Comparison of ENCODE assay signal across 14 mouse cellular contexts in genomic region chr15:98664042-98664907, GRCm38 (mm10). TPM values are rescaled to one million over a fixed set of nuclear protein-coding genes. Genes with fewer than 3 reads are reported as not detected.
A peak's percentile ranks its signal among the peaks of the same experiment; 100 is the strongest.
DNase-seq lines count a peak whose midpoint lies in the region; ATAC-seq and TF ChIP-seq lines count a peak whose summit lies in the region.
"Had no signal": no experiment of that assay in that cellular context is flagged by ENCODE, and none has a peak within 500 bp of the region (broad histone marks: within the 10 kb centered on the region; RNA-seq: fewer than 3 reads in every experiment).

No protein-coding gene starts in this region.

- no peak overlapping the region for H3K27ac ChIP-seq in gastrocnemius, adult 2 months
- no peak overlapping the region for H3K27ac ChIP-seq in liver, postnatal 0 days (ENCODE audit: low read depth)
- H3K27ac ChIP-seq: heart, embryonic 13.5 days; limb, embryonic 12.5 days had no signal

- intact Hi-C loops in gastrocnemius, adult 2 months (cut with DNase I): loop anchor here (1.0 to 5.0 kb wide), 2 partner anchors 36 to 138 kb away; no protein-coding TSS in a partner anchor

- no peak for ATAC-seq in liver, postnatal 0 days
- 0 out of 2 replicates have a peak, but pooled peaks have one; percentile 27 for ATAC-seq in megakaryocyte progenitor cell, adult 5-6 weeks (replicated peaks; ENCODE audit: poor library complexity)

- DNase-seq in gastrocnemius, adult 2 months: no peak
- DNase-seq in gastrocnemius, adult 18-20 months (ENCODE audit: low spot score): no peak
- DNase-seq in liver, postnatal 0 days: no peak
- no peak for DNase-seq in liver
- DNase-seq in Muller cell, postnatal 12 days (ENCODE audit: inconsistent ontology term): peak; percentile 44
- DNase-seq in frontal cortex, postnatal 14 days (ENCODE audit: low spot score in 2 of 2): no peak
- no peak for DNase-seq in thymus, postnatal 10 days (ENCODE audit: low spot score in 2 of 2)
- DNase-seq: kidney, adult 18-20 months; right cerebral cortex, postnatal 4 days; thymus, adult 2 months had no signal

- H3K36me3 ChIP-seq in liver, postnatal 0 days (replicated peaks; ENCODE audit: insufficient read depth, low read length): no peaks in the 10 kb centered on the region

- 0 out of 2 replicates have a peak, but pooled peaks cover 5% of the 10 kb centered on the region for H3K4me1 ChIP-seq in liver, postnatal 0 days (ENCODE audit: insufficient read depth)

- no peak for TF ChIP-seq EP300 in liver, postnatal 0 days (IDR thresholded peaks at IDR 0.05; ENCODE audit: low read depth)

- no peaks in the 10 kb centered on the region for H3K27me3 ChIP-seq in liver, postnatal 0 days (ENCODE audit: insufficient read depth, low read length)
- H3K27me3 ChIP-seq: heart, embryonic 13.5 days; limb, embryonic 12.5 days had no signal

- no peaks in the 10 kb centered on the region for H3K9me3 ChIP-seq in liver, postnatal 0 days (ENCODE audit: low read length)
- H3K9me3 ChIP-seq: heart, embryonic 13.5 days; limb, embryonic 12.5 days had no signal

- WGBS in liver, postnatal 0 days (ENCODE audit: insufficient replicate concordance): 67% methylated on average over 11 of the region's 11 CpGs

- TF ChIP-seq CTCF in gastrocnemius, adult 2 months (IDR thresholded peaks at IDR 0.05): peak; percentile 73
- peak; percentile 59 for TF ChIP-seq CTCF in liver, postnatal 0 days (IDR thresholded peaks at IDR 0.05; ENCODE audit: low read depth)

- no peak overlapping the region for H3K4me2 ChIP-seq in liver, postnatal 0 days (ENCODE audit: low read depth, low read length)

- H3K4me3 ChIP-seq in gastrocnemius, adult 2 months: no peak overlapping the region
- no peak overlapping the region for H3K4me3 ChIP-seq in liver, postnatal 0 days (ENCODE audit: low read depth, low read length)
- H3K4me3 ChIP-seq: heart, embryonic 13.5 days; limb, embryonic 12.5 days had no signal

- no peak overlapping the region for H3K9ac ChIP-seq in liver, postnatal 0 days (replicated peaks)
- H3K9ac ChIP-seq: heart, embryonic 13.5 days; limb, embryonic 12.5 days had no signal

RNA-seq across cellular contexts. Expression of gene Ddx23, which starts 1.6 kb away (rescaled TPM):
- total RNA-seq in gastrocnemius, adult 2 months (2021): 10 to 100 TPM; 66.3 to 67.4 TPM
- 10 to 100 TPM; 65.7 to 83.1 TPM for total RNA-seq in gastrocnemius, adult 18-20 months (2021)
- polyA plus RNA-seq in liver, postnatal 0 days (2015; fragmentation: Nextera tagmentation; extraction: Ambion mirVana): 4.7 and 9.2 TPM in 2 replicates
- total RNA-seq in megakaryocyte progenitor cell, adult 5-6 weeks (2015): 22.1 and 25.0 TPM in 2 replicates
- total RNA-seq in megakaryocyte progenitor cell, adult 5-6 weeks (2017): 88.0 and 121 TPM in 2 replicates

RNA-seq across cellular contexts. Expression of gene Rnd1, which starts 13.0 kb away (rescaled TPM):
- 1 to 10 TPM; 1.2 to 1.5 TPM for total RNA-seq in gastrocnemius, adult 2 months (2021)
- total RNA-seq in gastrocnemius, adult 18-20 months (2021): 1 to 10 TPM; 2.8 to 3.2 TPM
- 0.94 and 1.2 TPM in 2 replicates for polyA plus RNA-seq in liver, postnatal 0 days (2015; fragmentation: Nextera tagmentation; extraction: Ambion mirVana)
- total RNA-seq in megakaryocyte progenitor cell, adult 5-6 weeks (2015): 1.1 and 1.7 TPM in 2 replicates
- total RNA-seq in megakaryocyte progenitor cell, adult 5-6 weeks (2017): 3.3 and 3.5 TPM in 2 replicates
- polyA plus RNA-seq: erythroblast, embryonic 14.5 days had no signal

RNA-seq across cellular contexts. Expression of gene Cacnb3, which starts 33.6 kb away (rescaled TPM):
- 1 to 10 TPM; 1.8 to 2.2 TPM for total RNA-seq in gastrocnemius, adult 2 months (2021)
- under 1 TPM; 0.64 to 0.85 TPM for total RNA-seq in gastrocnemius, adult 18-20 months (2021)
- 0.38 and 0.58 TPM in 2 replicates for polyA plus RNA-seq in liver, postnatal 0 days (2015; fragmentation: Nextera tagmentation; extraction: Ambion mirVana)
- total RNA-seq in megakaryocyte progenitor cell, adult 5-6 weeks (2015): not detected in 2 replicates
- total RNA-seq in megakaryocyte progenitor cell, adult 5-6 weeks (2017): not detected in 2 replicates
- polyA plus RNA-seq: erythroblast, embryonic 14.5 days had no signal

RNA-seq across cellular contexts. Expression of gene Ccdc65, which starts 43.7 kb away (rescaled TPM):
- not detected for total RNA-seq in gastrocnemius, adult 2 months (2021)
- total RNA-seq in gastrocnemius, adult 18-20 months (2021): not detected
- polyA plus RNA-seq in liver, postnatal 0 days (2015; fragmentation: Nextera tagmentation; extraction: Ambion mirVana): not detected in 2 replicates
- total RNA-seq in megakaryocyte progenitor cell, adult 5-6 weeks (2015): not detected in 2 replicates
- total RNA-seq in megakaryocyte progenitor cell, adult 5-6 weeks (2017): not detected in 2 replicates
- polyA plus RNA-seq: erythroblast, embryonic 14.5 days had no signal

RNA-seq across cellular contexts. Expression of gene Adcy6, which starts 54.4 kb away (rescaled TPM):
- 10 to 100 TPM; 22.8 to 23.1 TPM for total RNA-seq in gastrocnemius, adult 2 months (2021)
- 10 to 100 TPM; 14.3 to 17.9 TPM for total RNA-seq in gastrocnemius, adult 18-20 months (2021)
- polyA plus RNA-seq in liver, postnatal 0 days (2015; fragmentation: Nextera tagmentation; extraction: Ambion mirVana): 5.3 and 7.7 TPM in 2 replicates
- 2.2 and 3.1 TPM in 2 replicates for total RNA-seq in megakaryocyte progenitor cell, adult 5-6 weeks (2015)
- total RNA-seq in megakaryocyte progenitor cell, adult 5-6 weeks (2017): 6.7 and 7.7 TPM in 2 replicates
